Mouse (Mus musculus) ES-CJ7 (cell line): Measurements from ENCODE around the gene Ch25h.

ENCODE experiments used
- DNase-seq: peaks from one replicate; pipeline ENCODE4 v3.0.0; 2011; ENCODE audit warnings: low read depth, low spot score

Gene Ch25h

DNA sequence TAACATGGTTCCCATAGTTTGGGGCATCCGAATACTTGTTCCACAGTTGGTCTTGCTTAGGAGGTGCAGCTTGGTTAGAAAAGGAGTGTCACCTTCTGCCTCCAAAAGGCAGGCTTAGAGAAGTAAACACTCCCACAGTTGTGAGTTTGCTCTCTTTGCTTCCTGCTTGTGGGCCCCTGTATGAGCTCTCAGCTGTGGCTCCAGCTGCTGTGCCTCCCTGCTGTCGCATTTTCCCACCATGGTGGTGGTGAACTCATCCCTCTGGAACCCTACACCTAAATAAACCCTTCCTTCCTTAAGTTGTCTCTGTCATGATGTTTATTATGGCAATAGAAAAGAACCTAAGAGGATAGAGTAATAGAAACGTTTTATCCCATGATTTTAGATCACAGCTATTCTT lies 6.2 kb downstream of the Ch25h start:
- no peak for DNase-seq

DNA sequence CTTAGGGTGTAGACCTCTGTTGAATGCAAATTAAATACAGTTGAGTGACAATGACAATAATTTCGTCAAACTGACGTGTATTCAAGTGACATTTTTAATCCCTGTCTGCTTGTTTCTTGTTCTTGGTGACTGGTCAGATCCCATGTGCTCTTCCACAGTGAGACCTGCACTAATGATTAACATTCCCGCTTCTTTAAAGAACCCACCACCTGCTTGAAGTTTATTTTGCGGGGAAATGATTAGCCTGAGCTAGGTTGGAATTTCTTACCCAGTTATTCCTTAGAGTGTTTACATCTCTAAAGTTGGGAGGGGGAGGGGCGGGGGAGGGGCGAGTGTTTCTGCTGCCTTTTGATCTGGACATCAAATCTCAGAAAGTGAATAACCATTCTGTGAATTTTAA lies 6.7 kb downstream of the Ch25h start:
- no peak for DNase-seq

DNA sequence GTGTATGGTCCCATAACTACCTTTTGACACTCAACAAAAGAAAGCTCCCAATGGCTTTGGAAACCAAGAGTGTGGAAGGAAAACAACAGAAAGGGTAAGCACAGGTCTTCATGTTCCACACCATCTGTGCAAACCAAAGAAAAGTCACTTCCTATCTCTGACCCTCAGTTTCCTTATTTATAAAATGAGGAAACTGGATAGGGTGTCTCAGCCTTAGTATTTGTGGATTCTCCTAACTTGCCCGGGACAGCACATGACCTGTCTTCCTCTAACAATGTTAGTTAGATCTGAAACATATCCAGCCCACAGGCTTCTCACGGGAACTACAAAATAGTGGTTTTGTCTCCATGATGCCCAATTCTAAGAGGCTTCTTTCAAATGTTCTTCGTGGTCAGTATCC lies 10.5 kb downstream of the Ch25h start:
- no peak for DNase-seq

DNA sequence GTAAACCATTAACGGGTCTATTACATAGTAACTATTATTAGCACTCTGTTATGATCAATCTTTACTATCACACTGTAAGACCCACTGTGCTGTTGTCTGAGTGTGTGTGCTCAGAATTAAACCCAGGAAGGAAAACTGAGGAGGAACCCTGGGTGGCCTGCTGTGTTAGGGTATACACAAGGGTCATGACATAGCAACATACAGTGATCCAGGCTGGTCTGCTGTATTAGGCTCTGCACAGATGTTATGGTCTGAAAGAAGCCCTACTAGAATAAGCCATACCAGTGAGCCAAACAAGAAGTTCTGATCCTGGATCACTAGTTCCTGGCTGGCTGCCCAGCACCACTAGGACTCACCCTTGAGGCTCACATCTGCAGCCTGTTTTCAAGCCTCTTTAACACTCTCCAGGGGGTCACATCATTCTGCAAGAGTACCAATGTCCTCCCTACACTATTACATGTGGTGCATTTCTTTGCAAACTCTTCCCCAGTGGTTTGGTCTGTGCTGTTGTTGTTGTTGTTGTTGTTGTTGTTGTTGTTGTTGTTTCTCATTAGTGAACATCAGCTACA lies 13.4 kb downstream of the Ch25h start:
- DNase-seq = no peak

DNA sequence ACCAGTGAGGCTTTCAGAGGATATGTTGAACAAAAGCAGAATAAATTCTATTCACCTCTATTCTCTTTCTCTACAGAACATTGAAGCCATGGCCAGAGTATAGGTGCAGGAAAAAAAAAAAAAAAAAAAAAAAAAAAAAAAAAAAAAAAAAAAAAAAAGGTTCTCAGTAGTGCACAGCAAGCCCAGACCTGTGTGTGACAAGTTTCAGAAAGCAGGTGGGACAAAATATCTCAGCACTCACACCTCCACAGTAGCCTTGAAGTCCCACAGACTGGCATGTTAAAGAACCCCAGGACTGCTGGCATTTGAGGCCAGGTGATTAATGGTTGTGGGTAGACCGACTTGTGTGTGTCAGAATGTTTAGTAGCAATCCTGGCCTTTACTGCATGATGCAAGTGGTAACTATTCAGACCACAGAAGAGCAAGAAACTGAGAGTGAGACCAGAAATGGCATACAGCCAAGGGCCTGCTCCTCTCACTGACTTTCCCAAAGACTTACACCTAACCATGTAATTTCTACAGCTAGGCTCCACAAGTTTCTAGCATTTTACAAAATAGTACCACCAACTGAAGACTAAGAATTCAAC lies 24.1 kb downstream of the Ch25h start:
- no peak for DNase-seq

DNA sequence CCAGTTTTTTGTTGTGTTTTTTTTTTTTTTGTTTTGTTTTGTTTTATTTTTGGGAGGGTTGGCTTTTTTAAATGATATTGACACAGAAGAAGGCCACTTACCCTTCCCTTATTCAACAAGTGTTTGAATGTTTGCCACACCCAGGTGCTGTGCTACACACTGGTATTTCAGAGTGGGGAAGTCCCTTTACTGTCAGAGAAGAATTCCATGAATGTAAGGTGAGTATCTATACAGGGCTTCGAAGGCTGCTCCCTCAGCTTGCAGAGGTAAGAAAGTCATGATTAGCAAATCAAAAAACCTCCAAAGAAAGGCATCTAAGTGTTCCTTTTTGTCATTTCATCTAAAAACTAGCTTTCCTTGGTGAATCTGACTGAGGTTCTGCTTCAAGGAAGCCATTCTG lies 26.1 kb downstream of the Ch25h start:
- DNase-seq = peak; percentile 15

DNA sequence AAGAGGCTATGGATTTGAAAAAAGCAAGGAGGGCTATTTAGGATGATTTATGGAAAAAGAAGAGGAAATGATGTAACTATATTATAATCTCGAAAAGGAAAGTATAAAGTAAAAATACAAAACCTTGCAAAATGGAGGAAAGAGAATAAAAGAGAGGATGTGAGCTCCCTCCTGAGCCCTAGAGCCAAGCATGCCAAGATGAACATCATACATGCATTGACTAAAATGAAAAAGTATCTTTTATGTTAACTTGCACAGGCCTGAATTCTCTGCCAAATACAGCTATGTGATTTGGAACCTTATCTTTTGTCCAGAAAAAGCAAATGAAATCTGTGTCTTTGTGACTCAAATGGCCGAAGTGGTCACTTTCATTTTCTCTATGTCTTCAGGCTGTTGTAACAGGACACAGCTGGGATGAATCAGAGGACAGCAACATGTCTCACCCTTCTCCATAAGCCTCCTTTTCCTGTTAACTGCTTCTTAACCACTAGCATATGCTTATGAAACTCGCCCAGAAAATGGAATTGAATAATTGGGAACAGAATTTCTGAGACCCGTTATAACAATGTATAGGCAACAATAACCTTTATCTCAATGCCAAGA lies 29.5 kb downstream of the Ch25h start:
- DNase-seq = no peak

DNA sequence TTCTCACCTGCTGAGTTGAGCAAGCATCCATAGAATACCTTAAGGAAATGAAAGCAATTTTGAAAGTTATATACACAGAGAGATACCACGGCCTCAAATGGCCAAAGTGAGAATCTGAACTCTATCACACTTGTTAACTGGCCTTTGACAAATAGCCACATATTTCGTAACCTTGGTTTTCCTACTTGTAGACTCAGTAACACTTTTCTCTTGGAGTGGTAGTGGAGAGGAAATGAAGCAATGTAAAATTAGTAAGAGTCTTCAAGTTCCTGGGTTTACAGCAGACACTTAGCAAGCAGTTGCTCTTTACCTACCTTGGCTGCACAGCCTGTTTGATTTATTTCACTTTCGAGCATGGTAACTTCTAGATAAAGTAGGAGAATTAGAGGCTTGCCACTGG lies 30.2 kb downstream of the Ch25h start:
- no peak for DNase-seq

DNA sequence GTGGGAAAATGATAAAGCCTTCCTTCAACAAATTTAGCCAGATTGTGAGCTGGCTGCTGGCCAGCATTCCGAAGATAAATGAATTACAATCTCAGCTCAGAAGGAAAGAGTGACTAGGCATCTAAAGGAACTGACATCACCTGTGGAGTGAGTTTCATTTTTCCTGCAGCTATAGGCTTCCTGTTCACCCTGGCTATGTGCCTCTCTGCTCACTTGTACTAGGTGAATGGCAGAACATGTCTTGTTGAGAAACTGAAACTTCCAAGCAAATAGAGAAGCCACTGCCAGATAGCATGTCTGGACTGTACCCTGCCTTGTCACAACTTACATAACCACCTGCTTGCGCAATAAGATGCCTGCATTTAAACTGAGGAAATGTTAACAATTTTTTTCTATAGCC lies 33.0 kb downstream of the Ch25h start:
- DNase-seq = no peak

DNA sequence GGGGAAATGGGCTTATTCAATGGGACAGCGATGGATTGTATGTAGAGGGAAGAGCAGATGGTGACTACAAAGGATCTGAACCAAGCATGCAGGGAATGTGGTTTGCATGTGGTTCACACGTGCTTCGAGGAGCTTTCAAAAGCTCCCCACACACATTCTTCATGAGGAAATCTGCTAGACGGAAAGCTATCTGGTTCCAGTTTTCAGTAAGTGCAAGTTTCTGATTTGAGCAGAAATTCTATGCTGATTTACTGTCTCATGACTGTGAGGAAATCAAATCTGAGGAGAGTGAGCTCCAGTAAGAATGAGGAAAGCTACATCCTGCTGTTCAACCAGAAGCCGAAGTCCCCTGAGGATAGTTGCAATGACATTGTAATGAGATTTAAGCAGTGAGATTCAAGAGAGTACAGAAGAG lies 39.8 kb downstream of the Ch25h start:
- DNase-seq = no peak

DNA sequence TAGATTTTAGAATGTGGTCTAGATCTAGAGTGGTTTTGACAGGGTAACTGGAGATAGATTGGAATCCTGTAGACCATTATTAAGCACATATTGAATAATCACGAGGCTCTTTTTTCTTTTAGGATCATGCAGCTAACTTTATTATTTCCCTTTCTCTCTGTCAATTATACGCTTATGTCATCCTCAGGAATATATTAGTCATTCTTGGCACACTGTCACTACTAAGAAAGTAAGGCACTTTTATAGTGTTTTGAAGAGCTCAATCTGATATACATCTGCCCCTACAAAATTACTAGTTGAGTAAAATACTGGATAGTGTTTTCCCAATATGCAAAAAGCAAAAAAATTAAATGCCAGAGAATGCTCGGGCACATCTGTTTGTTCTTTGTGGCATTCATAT lies 43.6 kb downstream of the Ch25h start:
- no peak for DNase-seq

DNA sequence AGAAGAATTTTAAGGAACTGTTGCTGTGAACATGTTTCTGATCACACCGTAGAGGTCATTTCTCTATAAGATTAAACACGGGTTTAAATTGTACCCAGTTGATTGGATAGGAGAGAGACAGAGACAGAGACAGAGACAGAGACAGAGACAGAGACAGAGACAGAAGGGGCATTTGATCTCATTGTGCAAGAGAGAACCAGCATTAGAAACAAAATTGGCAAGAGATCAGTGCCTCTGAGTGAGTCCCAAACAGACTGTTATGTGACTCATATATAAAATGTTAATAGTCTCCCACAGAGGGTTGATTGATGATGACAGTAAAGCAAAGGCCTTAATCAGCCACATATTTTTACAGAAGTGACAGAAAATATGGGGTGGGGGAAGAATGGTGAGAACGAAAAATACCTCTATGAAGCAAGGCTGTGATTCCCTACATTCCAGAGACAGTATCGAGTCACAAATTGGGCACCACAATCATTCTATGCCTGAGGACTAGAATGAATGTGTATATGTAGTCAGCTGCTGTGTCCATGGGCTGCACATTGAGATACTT lies 51.1 kb downstream of the Ch25h start:
- no peak for DNase-seq
